Mouse (Mus musculus): ENCODE data around the gene Camkv. TPM values are rescaled to one million over a fixed set of nuclear protein-coding genes. Genes with fewer than 3 reads are reported as not detected.

Camkv gene
- polyA plus RNA-seq, 2 experiments = 0.10 TPM; not detected in 1

DNA sequence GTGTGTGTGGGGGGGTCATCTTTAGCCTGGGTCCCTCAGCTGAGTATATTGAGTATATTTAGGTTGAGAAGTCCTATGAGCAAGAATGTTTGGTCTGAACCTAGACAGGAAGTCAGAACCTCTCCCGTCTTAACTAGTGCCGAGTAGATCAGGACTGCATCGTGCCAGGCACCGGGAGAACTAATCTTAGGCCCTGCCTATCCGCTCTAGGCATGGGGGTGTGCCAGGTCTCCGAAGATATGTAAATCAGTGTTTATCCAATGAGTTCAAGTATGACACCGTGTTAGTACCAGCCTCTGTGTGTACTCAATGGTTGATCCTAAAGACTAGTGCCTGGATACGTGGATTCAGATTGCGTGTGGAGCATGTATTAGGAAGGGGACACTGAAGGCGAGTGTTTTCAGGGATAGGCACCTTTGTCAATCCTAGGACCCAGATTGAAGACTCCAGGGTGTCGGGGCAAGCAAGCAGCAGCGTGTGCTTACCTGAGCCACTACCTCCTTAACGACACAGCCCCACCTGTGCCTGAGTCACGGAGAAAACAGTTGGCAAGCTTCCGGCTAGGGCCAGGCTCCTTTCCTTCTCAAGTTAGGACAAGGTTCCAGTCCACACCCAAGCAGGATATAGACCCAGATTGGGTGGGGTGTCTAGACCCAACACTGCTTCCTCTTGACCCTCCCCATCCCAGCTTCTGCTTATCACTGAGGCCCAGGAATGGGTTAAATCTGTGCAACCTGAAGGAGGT lies 25.3 kb upstream of the Camkv start:
- Histone ChIP-seq H3K9me3 (ENCODE audit: control insufficient read depth, low read length) (no peaks in the 10 kb centered on the region), H3K36me3 (replicated peaks; ENCODE audit: control insufficient read depth, insufficient read depth, low read depth) (no peaks in the 10 kb centered on the region), H3K4me2 (ENCODE audit: low read depth) (no peak overlapping the region), H3K9ac (replicated peaks) (no peak overlapping the region), H3K4me3 (ENCODE audit: insufficient read depth in 1 of 2, low read depth in 2 of 2, low read length in 2 of 2) (no peak overlapping the region), H3K27me3 (ENCODE audit: control insufficient read depth, insufficient read depth, low read length) (no peaks in the 10 kb centered on the region), H3K4me1 (replicated peaks; ENCODE audit: control insufficient read depth in 2 of 2, insufficient read depth in 2 of 2, low read length in 1 of 2) (peaks cover 7 to 12% of the 10 kb centered on the region in 2 experiments), H3K27ac (no peak overlapping the region)
- no peak for DNase-seq (ENCODE audit: low read depth in 3 of 3, low spot score in 3 of 3)
- no peak for TF ChIP-seq CTCF (IDR thresholded peaks at IDR 0.05; ENCODE audit: low read depth)
- TF ChIP-seq EP300 (IDR thresholded peaks at IDR 0.05; ENCODE audit: low read depth) = no peak
- ATAC-seq (ENCODE audit: insufficient read depth) = no peak
- WGBS (ENCODE audit: insufficient replicate concordance) = 68% methylated on average over 15 of the region's 15 CpGs

DNA sequence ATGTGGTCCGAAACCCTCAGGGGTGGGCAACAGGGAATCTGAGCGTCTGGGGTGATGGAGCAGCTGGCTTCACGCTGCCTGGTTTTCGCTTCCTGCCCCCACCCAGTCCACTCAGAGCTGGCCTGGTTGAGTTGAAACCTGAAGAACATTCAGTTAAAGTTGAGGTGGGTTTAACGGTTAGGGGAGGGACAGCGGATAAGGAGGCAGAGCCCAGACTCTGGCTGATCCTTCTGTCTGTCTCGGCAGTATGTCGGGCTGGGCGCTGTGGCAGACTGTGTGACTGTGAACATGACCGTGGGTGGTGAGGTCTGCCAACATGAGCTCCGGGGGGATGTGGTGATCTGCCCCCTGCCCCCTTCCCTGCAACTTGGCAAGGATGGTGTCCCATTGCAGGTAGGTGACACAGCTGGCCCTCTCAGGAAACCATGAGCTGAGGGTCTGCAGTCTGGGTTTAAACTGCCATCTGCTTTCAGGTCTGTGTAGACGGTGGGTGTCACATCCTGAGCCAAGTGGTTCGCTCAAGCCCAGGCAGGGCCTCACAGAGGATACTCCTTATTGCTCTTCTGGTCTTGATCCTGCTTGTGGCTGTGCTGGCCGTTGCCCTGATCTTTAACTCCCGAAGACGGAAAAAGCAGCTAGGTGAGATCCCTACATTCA lies 20.6 kb upstream of the Camkv start:
- H3K9ac ChIP-seq (replicated peaks) = no peak overlapping the region
- no peak overlapping the region for H3K4me2 ChIP-seq (ENCODE audit: low read depth)
- no peaks in the 10 kb centered on the region for H3K36me3 ChIP-seq (replicated peaks; ENCODE audit: control insufficient read depth, insufficient read depth, low read depth)
- H3K4me1 ChIP-seq (replicated peaks; ENCODE audit: control insufficient read depth in 2 of 2, insufficient read depth in 2 of 2, low read length in 1 of 2) = no peaks in the 10 kb centered on the region
- 65% methylated on average over 16 of the region's 16 CpGs for WGBS (ENCODE audit: insufficient replicate concordance)
- no peak for ATAC-seq (ENCODE audit: insufficient read depth)
- no peak for TF ChIP-seq CTCF (IDR thresholded peaks at IDR 0.05; ENCODE audit: low read depth)
- no peak for TF ChIP-seq EP300 (IDR thresholded peaks at IDR 0.05; ENCODE audit: low read depth)
- H3K27ac ChIP-seq = no peak overlapping the region
- H3K4me3 ChIP-seq (ENCODE audit: insufficient read depth in 1 of 2, low read depth in 2 of 2, low read length in 2 of 2) = no peak overlapping the region
- H3K27me3 ChIP-seq (ENCODE audit: control insufficient read depth, insufficient read depth, low read length) = no peaks in the 10 kb centered on the region
- no peaks in the 10 kb centered on the region for H3K9me3 ChIP-seq (ENCODE audit: control insufficient read depth, low read length)
- no peak for DNase-seq (ENCODE audit: low read depth in 3 of 3, low spot score in 3 of 3)

DNA sequence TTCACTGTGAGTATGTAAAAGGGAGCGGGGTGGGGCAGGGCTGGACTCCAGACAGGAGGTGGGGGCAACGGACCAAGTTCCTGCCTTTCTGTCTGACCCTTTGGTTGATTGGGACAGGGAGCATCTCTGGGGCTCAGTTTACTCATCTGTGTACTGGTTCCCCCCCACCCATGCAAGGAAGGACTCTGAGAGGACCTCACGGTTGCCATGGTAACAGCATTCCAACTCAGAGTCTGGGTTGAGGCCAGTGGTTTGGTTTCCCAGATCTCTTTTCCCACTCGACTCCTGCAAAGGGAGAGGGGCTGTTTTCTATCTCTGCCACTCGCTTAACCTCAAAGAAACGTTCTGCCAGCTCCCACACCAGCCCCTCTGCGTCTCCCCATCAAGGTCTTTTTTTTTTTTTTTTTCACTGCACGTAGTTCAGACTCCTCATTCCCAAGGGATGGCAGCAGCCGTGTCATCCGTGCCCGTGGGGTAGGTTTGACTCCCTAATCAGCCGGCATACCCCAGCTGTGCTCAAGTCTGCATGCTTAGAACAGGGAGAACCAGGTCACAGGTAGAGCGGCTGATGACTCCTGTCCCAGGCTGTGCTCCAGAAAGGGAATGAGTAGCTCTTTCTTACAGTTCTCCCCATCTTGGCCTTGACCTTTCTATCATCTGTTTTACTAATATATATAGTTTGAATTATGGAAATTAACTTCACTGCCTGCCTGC lies 17.4 kb upstream of the Camkv start:
- 43% methylated on average over 13 of the region's 13 CpGs for WGBS (ENCODE audit: insufficient replicate concordance)

DNA sequence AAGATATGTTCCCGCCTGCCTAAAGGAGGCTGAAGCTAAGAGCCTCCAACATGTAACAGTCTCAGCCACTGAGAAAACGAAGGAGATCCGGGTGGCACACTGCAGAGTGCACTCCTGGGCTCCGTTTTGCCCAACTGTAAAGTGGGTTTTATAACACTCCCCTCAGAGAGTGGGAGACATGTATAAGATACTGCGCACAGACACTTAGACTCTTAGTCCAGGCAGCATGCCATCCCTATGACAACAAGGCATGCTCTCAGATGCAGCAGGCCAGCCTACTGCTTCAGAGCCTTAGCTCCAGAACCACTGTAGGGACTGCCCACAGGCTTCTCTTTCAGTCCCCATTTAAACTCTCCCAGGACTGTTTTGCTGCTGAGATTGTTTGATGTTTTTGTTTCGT lies 16.6 kb upstream of the Camkv start:
- 45% methylated on average over 6 of the region's 6 CpGs for WGBS (ENCODE audit: insufficient replicate concordance)
- no peak for ATAC-seq (ENCODE audit: insufficient read depth)
- no peaks in the 10 kb centered on the region for H3K27me3 ChIP-seq (ENCODE audit: control insufficient read depth, insufficient read depth, low read length)

More for the DNA sequence above, 17.4 kb upstream of the Camkv start:
- Histone ChIP-seq H3K9me3 (ENCODE audit: control insufficient read depth, low read length) (no peaks in the 10 kb centered on the region), H3K27ac (no peak overlapping the region), H3K36me3 (replicated peaks; ENCODE audit: control insufficient read depth, insufficient read depth, low read depth) (no peaks in the 10 kb centered on the region), H3K4me2 (ENCODE audit: low read depth) (no peak overlapping the region), H3K9ac (replicated peaks) (no peak overlapping the region), H3K4me1 (replicated peaks; ENCODE audit: control insufficient read depth in 2 of 2, insufficient read depth in 2 of 2, low read length in 1 of 2) (no peaks in the 10 kb centered on the region), H3K27me3 (ENCODE audit: control insufficient read depth, insufficient read depth, low read length) (no peaks in the 10 kb centered on the region), H3K4me3 (ENCODE audit: insufficient read depth in 1 of 2, low read depth in 2 of 2, low read length in 2 of 2) (no peak overlapping the region)
- DNase-seq (ENCODE audit: low read depth in 3 of 3, low spot score in 3 of 3) (no peak), ATAC-seq (ENCODE audit: insufficient read depth) (no peak)
- TF ChIP-seq CTCF (IDR thresholded peaks at IDR 0.05; ENCODE audit: low read depth) (no peak), EP300 (IDR thresholded peaks at IDR 0.05; ENCODE audit: low read depth) (no peak)

DNA sequence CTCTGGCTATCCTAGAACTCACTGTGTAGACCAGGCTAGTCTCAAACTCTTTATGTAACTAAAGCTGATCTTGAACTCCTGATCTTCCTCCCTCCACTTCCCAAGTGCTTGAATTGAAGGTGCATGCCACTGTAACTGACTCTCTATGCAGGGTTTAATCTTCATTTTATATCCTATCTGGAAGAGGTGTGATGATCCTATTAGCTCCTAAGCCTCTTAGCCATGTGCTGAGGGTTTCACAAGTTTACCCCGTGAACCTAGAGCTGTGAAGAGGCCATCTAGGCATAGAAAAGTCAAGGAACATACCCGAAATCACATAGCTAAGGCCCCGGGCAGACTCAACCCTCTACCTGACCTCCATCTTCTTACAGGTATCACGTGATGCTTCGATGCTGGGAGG lies 16.0 kb upstream of the Camkv start:
- no peak for TF ChIP-seq EP300 (IDR thresholded peaks at IDR 0.05; ENCODE audit: low read depth)
- H3K36me3 ChIP-seq (replicated peaks; ENCODE audit: control insufficient read depth, insufficient read depth, low read depth) = no peaks in the 10 kb centered on the region
- no peaks in the 10 kb centered on the region for H3K27me3 ChIP-seq (ENCODE audit: control insufficient read depth, insufficient read depth, low read length)
- no peak overlapping the region for H3K4me2 ChIP-seq (ENCODE audit: low read depth)
- no peak overlapping the region for H3K27ac ChIP-seq
- no peak overlapping the region for H3K9ac ChIP-seq (replicated peaks)
- H3K4me1 ChIP-seq (replicated peaks; ENCODE audit: control insufficient read depth in 2 of 2, insufficient read depth in 2 of 2, low read length in 1 of 2) = peaks cover 0 to 4% of the 10 kb centered on the region in 2 experiments; a peak in 1 of 4 replicates
- DNase-seq (ENCODE audit: low read depth in 3 of 3, low spot score in 3 of 3) (no peak), ATAC-seq (ENCODE audit: insufficient read depth) (no peak)
- no peaks in the 10 kb centered on the region for H3K9me3 ChIP-seq (ENCODE audit: control insufficient read depth, low read length)
- no peak overlapping the region for H3K4me3 ChIP-seq (ENCODE audit: insufficient read depth in 1 of 2, low read depth in 2 of 2, low read length in 2 of 2)
- WGBS (ENCODE audit: insufficient replicate concordance) = 58% methylated on average over 5 of the region's 5 CpGs

More for the DNA sequence above, 16.6 kb upstream of the Camkv start:
- Histone ChIP-seq H3K4me2 (ENCODE audit: low read depth) (no peak overlapping the region), H3K27ac (no peak overlapping the region), H3K4me3 (ENCODE audit: insufficient read depth in 1 of 2, low read depth in 2 of 2, low read length in 2 of 2) (no peak overlapping the region), H3K36me3 (replicated peaks; ENCODE audit: control insufficient read depth, insufficient read depth, low read depth) (no peaks in the 10 kb centered on the region), H3K4me1 (replicated peaks; ENCODE audit: control insufficient read depth in 2 of 2, insufficient read depth in 2 of 2, low read length in 1 of 2) (no peaks in the 10 kb centered on the region), H3K9me3 (ENCODE audit: control insufficient read depth, low read length) (no peaks in the 10 kb centered on the region), H3K9ac (replicated peaks) (no peak overlapping the region)
- DNase-seq (ENCODE audit: low read depth in 3 of 3, low spot score in 3 of 3) = no peak
- TF ChIP-seq EP300 (IDR thresholded peaks at IDR 0.05; ENCODE audit: low read depth) (no peak), CTCF (IDR thresholded peaks at IDR 0.05; ENCODE audit: low read depth) (no peak)
